Mouse (Mus musculus) intestine, embryonic 14.5 days (tissue): Measurements from ENCODE around the gene Atn1. TPM values are rescaled to one million over a fixed set of nuclear protein-coding genes. Genes with fewer than 3 reads are reported as not detected.

Experiments
- ATAC-seq: fragments of 200-750 bp; cut with Nextera tagmentation; replicated peaks from 2 replicates; pipeline ENCODE4 v1.8.0; 2017; ENCODE audit warnings: low read depth, moderate number of reproducible peaks, moderate TSS enrichment, moderate library complexity; ENCODE audit not compliant: low FRiP score, low TSS enrichment
- DNase-seq: peaks from one replicate; pipeline ENCODE4 v3.0.0-alpha.2; 2018; ENCODE audit warnings: low spot score
- H3K27ac ChIP-seq: fragments of 300-500 bp; sonication (generic); 2 replicates; pipeline ENCODE4 v1.5.1; 2014; ENCODE audit warnings: low read depth, mild to moderate bottlenecking, control low read depth
- H3K27me3 ChIP-seq: fragments of 300-500 bp; sonication (generic); replicated peaks from 2 replicates; pipeline ENCODE4 v1.6.1; 2014; ENCODE audit warnings: low read length, control low read depth; ENCODE audit not compliant: control insufficient read depth, insufficient read depth
- H3K36me3 ChIP-seq: fragments of 300-500 bp; sonication (generic); 2 replicates; pipeline ENCODE4 v1.6.1; 2014; ENCODE audit warnings: low read length, control low read depth; ENCODE audit not compliant: control insufficient read depth, insufficient read depth
- H3K4me1 ChIP-seq: fragments of 300-500 bp; sonication (generic); replicated peaks from 2 replicates; pipeline ENCODE4 v1.6.1; 2014; ENCODE audit warnings: low read length, control low read depth, mixed read lengths; ENCODE audit not compliant: control insufficient read depth, insufficient read depth
- H3K4me2 ChIP-seq: fragments of 300-500 bp; sonication (generic); 2 replicates; pipeline ENCODE4 v1.6.1; 2014; ENCODE audit warnings: low read length
- H3K4me3 ChIP-seq: fragments of 300-500 bp; sonication (generic); 2 replicates; pipeline ENCODE4 v1.5.1; 2014; ENCODE audit warnings: low read depth, low read length, control low read depth, mixed read lengths
- H3K9ac ChIP-seq: fragments of 300-500 bp; sonication (generic); 2 replicates; pipeline ENCODE4 v1.6.1; 2014; ENCODE audit warnings: mild to moderate bottlenecking, low read length
- H3K9me3 ChIP-seq: fragments of 300-500 bp; sonication (generic); 2 replicates; pipeline ENCODE4 v1.6.1; 2016; ENCODE audit warnings: low read length, control low read depth; ENCODE audit not compliant: control insufficient read depth
- WGBS: fragments of 180-500 bp; shearing (Covaris S2); extraction: QIAGEN DNeasy Blood & Tissue Kit; methylation state at CpG from one replicate; pipeline ENCODE4 v1.1.7; 2014; 5-methylcytosine and 5-hydroxymethylcytosine counted together
- polyA plus RNA-seq: library from polyadenylated mRNA; unstranded; fragments of >200 nt; fragmentation: Nextera tagmentation; extraction: Ambion mirVana; gene quantifications from 2 replicates; pipeline ENCODE4 v1.2.1, GENCODE M21; 2014

Atn1 gene
- polyA plus RNA-seq, 1 experiment from 2014 or later, result 12.1 TPM

DNA sequence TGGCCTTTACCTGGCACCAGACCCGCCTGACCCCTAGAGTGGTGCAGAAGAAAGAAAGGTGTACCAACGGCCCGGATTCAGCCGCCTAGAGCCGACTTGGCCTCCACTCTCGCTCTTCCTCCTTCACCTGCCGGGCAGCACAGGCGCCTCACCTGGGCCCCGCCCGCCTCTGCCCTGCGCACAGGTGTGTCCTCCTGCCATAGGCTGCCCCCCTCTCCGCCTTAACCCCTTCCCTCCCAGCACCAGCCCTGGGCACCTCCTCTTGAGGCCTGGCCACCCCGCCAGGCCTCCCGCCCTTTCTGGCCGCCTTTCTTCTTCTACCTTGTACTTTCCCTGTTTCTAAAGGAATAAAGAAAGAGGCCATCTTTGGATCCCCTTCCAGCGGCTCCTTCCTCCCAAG lies 37.6 kb downstream of the Atn1 start:
- DNase-seq (peak; percentile 79), ATAC-seq (peak; percentile 72)
- Histone ChIP-seq H3K27me3 (no peaks in the 10 kb centered on the region), H3K27ac (peak overlapping the region; percentile 83), H3K9ac (peak overlapping the region; percentile 65), H3K36me3 (peaks cover 41% of the 10 kb centered on the region), H3K9me3 (no peaks in the 10 kb centered on the region), H3K4me3 (peak overlapping the region; percentile 37), H3K4me1 (peaks cover 3% of the 10 kb centered on the region), H3K4me2 (peak overlapping the region; percentile 42)
- WGBS, result 42% methylated on average over 14 of the region's 16 CpGs

DNA sequence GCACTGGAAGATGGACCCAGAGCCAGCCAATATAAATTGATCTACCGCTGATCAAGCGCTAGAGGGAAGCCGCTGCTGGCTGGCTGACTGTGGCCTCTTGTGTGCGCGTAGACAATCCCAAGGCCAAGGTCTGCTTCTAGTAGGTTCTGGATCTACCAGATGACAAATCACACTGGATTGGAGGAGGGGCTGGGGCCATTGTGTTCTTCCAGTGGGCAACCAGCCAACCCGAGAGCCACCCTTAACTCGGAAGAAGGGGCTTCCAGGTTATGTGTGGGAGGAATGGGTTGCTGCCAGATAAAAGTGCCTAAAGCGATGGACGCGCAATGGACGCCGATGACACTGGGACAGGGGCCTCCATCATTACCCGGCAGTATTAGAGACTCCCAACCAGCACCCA lies 38.4 kb downstream of the Atn1 start:
- Histone ChIP-seq H3K36me3 (peaks cover 42% of the 10 kb centered on the region), H3K9ac (peak overlapping the region; percentile 53), H3K4me3 (peak overlapping the region; percentile 37), H3K27ac (peak overlapping the region; percentile 83), H3K4me2 (peak overlapping the region; percentile 45), H3K4me1 (peaks cover 8% of the 10 kb centered on the region), H3K9me3 (no peaks in the 10 kb centered on the region), H3K27me3 (no peaks in the 10 kb centered on the region)
- 68% methylated on average over 13 of the region's 13 CpGs for WGBS
- ATAC-seq, result no peak; the same call in 1 of the 2 replicates
- no peak for DNase-seq

DNA sequence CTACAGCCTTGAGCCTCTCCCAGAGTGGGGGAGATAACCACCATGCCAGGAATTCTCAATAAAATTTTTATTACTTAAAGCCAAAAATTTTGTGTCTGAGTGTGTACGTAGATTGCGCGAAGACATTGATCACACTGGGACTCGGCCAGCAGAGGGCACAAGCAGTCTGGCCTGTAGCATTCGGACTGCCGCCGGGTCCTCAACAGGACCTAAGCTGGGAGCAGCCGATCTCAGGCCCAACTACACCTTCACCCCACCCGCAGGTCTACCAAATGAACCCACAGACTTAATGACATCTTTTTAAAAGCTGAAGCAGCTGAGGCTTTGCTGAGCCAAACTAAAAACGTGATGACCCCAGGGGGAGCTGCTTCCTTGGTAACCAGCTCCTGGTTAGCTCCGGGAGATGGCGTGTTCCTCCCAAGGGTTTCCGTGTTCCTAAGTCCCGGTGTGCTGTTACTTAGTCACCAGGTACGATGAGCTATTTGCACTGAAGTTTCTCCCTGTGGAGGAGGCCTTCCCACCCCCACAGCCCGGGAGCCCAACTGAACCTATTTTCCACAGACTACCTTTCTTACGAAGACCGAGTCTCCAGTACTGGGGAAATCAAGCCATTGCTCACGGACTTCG lies 39.3 kb downstream of the Atn1 start:
- H3K9me3 ChIP-seq, result no peaks in the 10 kb centered on the region
- WGBS, result 60% methylated on average over 20 of the region's 20 CpGs
- H3K4me1 ChIP-seq, result peaks cover 8% of the 10 kb centered on the region
- H3K4me2 ChIP-seq, result peak overlapping the region; percentile 45
- peak overlapping the region; percentile 53 for H3K9ac ChIP-seq
- peak overlapping the region; percentile 83 for H3K27ac ChIP-seq
- no peaks in the 10 kb centered on the region for H3K27me3 ChIP-seq
- peaks cover 42% of the 10 kb centered on the region for H3K36me3 ChIP-seq
- peak overlapping the region; percentile 37 for H3K4me3 ChIP-seq
- ATAC-seq (no peak), DNase-seq (peak; percentile 77)

DNA sequence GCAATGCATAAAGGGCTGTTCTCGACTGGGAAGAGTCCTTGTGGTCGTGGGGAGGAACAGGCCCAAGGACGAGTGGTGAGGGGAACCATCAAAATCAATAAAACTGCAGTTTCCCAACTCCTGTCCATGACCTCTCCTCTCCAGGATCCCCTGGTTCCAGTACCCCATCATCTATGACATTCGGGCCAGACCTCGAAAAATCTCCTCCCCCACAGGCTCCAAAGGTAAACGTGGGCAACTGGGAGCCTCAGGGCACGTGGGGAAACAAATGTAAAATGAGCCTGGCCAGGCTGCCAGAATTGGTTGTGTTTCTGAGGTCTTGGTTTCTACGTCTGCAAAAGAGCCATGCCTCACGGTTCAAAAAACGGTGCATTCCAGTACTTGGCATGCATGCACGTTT lies 43.4 kb downstream of the Atn1 start:
- Histone ChIP-seq H3K4me3 (peak overlapping the region; percentile 95), H3K27ac (0 out of 2 replicates have a peak overlapping the region, but pooled peaks have one; percentile 82), H3K27me3 (no peaks in the 10 kb centered on the region), H3K9me3 (no peaks in the 10 kb centered on the region), H3K9ac (peak overlapping the region; percentile 96), H3K4me1 (peaks cover 21% of the 10 kb centered on the region), H3K4me2 (peak overlapping the region; percentile 61), H3K36me3 (peaks cover 59% of the 10 kb centered on the region)
- ATAC-seq (no peak), DNase-seq (no peak)
- 11% methylated on average over 11 of the region's 11 CpGs for WGBS

DNA sequence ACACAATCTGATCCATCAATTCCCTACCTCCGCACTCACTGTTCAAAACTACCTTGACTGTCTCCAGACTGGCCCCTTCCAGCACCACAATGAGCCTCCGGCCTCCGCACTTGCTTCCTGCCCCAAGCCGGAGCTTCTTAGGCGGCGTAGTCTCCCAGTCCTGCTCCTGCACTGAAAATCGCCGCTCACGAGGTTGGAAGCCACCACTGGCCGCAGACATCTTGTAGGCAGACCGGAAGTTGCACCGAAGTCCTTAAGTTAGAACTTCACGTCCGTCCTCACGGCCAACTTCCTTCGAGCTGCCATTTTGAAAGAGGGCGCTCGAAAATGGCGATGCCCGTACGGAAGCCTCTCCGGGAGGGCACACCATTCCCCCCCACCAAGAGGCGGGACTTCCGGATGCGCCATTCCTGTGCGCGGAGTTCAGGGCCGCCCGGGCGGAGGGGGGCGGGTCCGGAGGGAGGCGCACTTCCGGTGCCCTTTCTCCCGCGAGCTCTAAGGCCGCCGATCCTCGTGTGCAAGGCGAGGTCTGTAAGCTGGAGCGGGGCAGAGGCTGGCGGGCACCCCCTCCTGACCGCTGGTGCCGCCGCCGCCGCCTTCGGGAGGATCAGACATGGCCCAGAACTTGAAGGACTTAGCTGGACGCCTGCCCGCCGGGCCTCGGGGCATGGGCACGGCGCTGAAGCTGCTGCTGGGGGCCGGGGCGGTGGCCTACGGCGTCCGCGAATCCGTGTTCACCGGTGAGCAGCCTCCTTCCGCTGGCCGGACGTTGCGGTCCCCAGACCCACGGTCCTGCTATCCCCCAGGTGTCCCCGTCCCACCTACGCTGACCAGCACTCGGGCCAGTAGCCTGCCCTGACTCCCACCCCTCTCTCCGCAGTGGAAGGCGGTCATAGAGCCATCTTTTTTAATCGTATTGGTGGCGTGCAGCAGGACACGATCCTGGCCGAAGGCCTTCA lies 44.2 kb downstream of the Atn1 start, which contains the start of the genes Emg1 and Phb2:
Gene Emg1 (minus strand): TSS at position 355 of the 959 bp plus-strand sequence.
Gene Phb2 (plus strand): TSS at position 513 of the 959 bp plus-strand sequence.
- ATAC-seq, result peak; percentile 95
- DNase-seq, result peak; percentile 98
- Histone ChIP-seq H3K9ac (peak within 1 kb of the TSS; percentile 96), H3K4me1 (peaks cover 21% of the 10 kb centered on the region), H3K4me3 (peak within 1 kb of the TSS; percentile 95), H3K4me2 (peak within 1 kb of the TSS; percentile 61), H3K27me3 (no peaks in the 10 kb centered on the region), H3K9me3 (no peaks in the 10 kb centered on the region), H3K27ac (peak within 1 kb of the TSS; percentile 82), H3K36me3 (peaks cover 60% of the 10 kb centered on the region)
- under 1% methylated on average over 66 of the region's 76 CpGs for WGBS

DNA sequence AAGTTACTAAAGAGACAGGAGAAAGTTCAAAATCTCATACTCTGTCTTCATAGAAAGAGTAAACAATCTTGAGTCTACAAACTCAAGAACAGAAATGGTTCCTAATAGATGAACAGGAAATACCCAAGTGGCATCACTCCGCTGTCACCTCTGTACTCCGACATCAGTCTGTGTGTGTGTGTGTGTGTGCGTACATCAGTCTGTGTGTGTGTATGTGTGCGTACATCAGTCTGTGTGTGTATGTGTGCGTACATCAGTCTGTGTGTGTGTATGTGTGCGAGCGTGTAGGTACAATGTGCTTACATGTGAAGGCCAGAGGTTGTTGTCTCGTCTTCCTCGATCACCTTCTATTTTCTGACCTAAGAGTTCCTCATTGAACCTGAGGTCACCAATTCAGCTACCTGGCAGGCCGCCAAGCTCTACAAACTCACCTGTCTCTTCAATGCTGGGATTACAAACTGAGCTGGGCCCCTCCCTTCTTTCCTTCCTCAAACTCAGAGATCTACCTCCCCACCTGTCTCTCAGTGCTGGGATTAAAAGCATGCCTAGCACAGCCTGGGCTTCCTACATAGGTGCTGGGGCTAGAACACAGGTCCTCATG lies 47.9 kb downstream of the Atn1 start:
- 93% methylated on average over 10 of the region's 10 CpGs for WGBS
- no peak for ATAC-seq
- H3K27ac ChIP-seq, result no peak overlapping the region

DNA sequence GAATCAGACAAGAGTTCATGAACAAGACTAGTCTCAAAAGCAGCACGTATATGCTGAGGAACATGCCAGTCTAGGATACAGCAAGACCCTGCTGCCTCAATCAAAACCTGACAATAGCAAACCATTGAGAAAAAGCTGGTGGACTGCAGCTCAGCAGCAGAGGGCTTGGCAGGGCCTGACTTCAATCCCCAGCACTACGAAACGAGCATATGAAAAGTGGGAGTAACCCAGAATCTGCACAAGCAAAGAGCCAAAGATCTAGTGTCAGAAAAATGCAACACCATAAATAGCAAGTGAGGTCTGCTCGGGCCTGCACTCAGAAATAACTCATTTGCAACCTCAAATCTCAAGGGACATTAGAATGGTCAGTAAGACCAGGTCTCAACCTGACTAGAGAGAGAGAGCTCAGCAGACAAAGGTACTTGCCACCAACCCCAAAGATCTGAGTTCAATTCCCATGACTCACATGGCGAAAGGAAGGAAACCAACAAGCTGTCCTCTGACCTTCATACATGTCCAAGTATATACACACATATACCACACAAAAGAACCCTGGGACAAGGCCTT lies 50.2 kb downstream of the Atn1 start:
- Histone ChIP-seq H3K9ac (no peak overlapping the region), H3K4me3 (no peak overlapping the region), H3K4me2 (no peak overlapping the region), H3K4me1 (peaks cover 12% of the 10 kb centered on the region), H3K36me3 (peaks cover 83% of the 10 kb centered on the region), H3K9me3 (no peaks in the 10 kb centered on the region), H3K27ac (no peak overlapping the region), H3K27me3 (no peaks in the 10 kb centered on the region)
- DNase-seq (no peak), ATAC-seq (no peak)
- WGBS, result 86% methylated on average over 5 of the region's 5 CpGs

More for the DNA sequence above, 47.9 kb downstream of the Atn1 start:
- peaks cover 61% of the 10 kb centered on the region for H3K36me3 ChIP-seq
- H3K4me1 ChIP-seq, result peaks cover 15% of the 10 kb centered on the region
- H3K9me3 ChIP-seq, result no peaks in the 10 kb centered on the region
- no peak overlapping the region for H3K4me2 ChIP-seq
- no peak for DNase-seq
- H3K27me3 ChIP-seq, result no peaks in the 10 kb centered on the region
- H3K4me3 ChIP-seq, result no peak overlapping the region
- H3K9ac ChIP-seq, result no peak overlapping the region

DNA sequence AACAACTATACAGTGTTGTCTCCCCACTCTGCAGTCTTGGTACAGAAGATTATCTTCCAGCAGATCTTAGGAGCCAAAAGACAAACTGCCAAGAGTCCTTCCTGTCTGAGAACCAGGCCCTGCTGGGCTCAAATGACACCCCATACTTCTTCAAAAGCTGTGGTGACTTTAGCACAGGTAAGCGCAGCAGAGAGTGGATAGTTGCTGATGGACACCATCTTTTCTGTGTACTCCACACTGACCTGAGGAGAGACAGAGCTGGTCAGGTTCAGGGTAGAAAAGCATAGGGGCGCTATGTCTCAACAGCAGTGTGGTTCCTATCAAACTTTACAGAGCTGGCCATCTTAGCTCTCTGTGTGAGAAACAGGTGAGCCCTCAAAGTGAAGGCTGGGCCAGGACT lies 51.9 kb downstream of the Atn1 start:
- no peak for ATAC-seq
- Histone ChIP-seq H3K27ac (no peak overlapping the region), H3K27me3 (no peaks in the 10 kb centered on the region), H3K4me2 (no peak overlapping the region), H3K9me3 (no peaks in the 10 kb centered on the region), H3K36me3 (peaks cover 96% of the 10 kb centered on the region), H3K4me3 (no peak overlapping the region), H3K4me1 (no peaks in the 10 kb centered on the region), H3K9ac (no peak overlapping the region)
- no peak for DNase-seq
- 88% methylated on average over 2 of the region's 2 CpGs for WGBS
